Mouse (Mus musculus): ENCODE measurements around the gene Neto2. TPM values are rescaled to one million over a fixed set of nuclear protein-coding genes. Genes with fewer than 3 reads are reported as not detected.
A peak's percentile ranks its signal among the peaks of the same experiment; 100 is the strongest.

The Neto2 gene
- total and polyA plus RNA-seq, 3 experiments = 0.16 to 6.5 (median 3.0) TPM

DNA sequence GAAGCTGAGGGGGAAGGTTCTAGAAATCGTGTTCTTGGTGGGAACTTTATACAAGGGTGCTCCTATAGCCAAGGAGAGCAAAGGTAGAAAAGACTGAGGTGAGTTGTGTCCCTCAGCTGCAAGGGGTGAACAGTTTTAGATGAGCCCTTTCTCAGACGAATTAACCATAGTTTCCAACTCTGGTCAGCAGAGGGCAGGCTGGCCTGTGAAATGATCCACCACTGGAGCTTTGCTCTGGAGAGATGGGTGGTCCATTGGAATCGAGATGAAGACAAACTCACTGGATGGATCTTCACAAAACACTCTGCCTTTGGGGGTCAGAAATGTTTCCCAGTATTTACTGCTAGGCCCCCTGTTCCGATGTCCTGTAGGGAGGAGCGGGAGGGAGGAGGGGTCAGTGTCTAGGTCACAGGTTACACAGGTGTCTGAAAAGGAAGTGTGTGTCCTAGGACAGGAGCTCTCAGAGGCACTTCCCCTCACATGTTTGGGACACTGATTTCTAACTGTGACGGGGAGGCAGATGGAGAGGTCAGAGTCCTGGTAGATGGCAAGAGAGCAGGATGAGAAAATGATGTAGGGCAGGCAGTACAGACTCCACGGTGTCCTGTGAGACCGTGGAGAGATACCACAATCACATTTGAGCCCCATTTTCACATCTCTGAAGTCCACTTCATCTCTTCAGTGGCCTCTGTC, 97.4 kb downstream of the Neto2 start:
- DNase-seq = peak; percentile 57

DNA sequence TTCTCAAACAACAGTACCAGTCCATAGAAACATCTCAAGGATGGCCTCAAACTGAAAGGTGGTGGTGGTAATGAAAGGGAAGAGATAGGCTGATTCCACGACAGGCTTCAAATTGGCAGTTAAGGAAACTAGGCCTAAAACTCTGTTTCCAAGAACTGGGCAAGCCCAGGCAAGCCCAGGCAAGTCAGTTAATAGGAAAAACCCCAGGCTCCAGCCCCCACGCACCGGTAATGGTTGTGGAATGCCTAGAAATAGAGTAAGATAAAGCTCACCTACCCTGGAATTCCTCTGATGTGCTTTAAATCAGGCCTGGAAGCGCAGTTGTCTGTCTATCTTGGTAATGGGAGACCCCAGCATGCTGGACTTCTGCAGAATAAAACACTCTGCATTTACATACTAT, 98.0 kb downstream of the Neto2 start:
- no peak for DNase-seq

DNA sequence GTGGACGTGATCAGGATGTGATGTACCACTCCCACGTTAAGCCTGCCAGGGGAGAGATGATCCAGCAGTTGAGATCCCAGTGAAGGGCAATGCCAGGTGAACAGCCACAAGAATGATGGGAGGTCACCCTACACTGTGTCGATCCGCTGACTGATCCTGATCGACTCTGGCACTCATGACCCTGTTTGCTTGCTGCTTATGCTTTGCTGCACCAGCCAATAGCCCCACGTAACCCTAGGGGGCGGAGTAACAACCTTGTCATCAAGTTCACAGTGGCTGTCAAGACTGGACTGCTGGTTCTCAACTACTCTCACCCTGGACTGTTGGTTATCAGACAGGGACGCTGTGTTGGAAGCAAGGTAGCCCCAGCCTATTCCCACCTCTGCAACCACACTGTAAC, 99.0 kb downstream of the Neto2 start:
- no peak for DNase-seq

DNA sequence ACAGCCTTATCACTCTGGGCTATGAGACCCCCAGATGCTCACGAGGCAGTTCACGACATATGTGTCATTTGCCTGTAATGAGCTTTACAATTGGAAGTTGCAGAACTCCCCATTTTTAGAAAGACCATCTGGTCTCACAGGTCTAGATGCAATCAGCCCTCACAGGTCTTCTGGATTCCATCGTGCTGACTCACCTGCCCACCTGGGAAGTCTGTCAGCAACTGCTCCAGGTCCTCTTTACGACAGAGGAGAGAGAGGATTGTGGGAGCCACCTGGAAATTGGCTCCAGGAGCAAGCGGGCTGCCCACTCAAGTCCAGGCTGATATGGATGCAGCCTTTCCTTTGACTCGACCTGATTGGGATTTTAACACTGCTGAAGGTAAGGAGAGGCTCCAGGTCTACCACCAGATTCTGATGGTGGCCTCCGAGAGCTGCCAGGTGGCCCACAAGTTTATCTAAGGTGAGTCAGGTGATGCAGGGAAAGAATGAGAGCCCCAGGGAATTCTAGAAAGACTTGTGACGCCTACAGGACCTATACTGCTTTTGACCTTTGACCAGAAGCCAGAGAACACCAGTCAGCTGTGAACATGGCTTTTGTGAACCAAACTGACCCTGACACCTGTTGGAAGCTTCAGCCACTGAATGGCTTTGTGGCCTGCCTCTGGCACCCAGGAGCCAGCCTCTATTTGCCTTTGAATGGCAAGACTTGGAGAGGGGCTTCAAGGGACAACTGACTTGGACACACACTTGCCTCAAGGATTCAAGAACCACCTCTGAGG, 103.1 kb downstream of the Neto2 start:
- DNase-seq = no peak

DNA sequence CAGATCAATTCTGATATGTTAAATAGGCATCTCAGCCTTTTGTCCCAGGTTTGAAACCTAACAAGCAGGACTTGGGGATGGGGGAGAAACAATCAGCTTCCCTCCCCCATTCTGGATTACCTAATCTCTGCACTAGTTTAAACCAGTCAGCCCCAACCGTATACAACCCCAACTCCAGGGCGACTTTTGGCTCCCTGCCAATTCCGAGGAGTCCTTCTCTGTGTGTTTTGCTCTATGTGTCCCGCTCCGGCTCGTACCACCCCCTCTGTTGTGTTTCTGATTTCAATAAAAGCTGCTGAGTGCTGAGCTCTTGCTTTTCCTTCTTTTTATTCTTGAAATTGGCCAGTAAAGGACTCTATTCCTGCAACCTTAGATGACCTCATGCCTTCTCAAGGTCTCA, 105.3 kb downstream of the Neto2 start:
- peak; percentile 25 for DNase-seq

DNA sequence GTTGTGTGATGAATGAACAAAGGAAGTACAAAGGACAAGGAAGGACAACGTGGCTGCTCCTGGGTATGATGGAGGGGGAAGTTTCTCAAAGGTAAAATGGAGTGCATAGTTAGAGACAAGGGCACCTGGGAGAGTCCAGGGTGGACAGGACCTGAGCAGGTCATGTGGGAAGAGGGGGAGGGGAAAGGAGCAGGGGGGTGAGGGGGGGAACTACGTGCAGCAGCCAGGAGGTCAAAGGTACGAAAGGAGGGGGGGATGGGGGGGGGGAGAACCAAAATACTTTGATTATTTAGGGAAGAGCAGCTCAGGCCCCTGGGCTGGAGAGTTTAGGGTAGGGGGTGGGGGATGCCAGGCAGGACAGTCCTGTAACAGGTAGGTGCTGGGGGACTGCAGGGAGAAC, 105.7 kb downstream of the Neto2 start:
- DNase-seq = no peak

DNA sequence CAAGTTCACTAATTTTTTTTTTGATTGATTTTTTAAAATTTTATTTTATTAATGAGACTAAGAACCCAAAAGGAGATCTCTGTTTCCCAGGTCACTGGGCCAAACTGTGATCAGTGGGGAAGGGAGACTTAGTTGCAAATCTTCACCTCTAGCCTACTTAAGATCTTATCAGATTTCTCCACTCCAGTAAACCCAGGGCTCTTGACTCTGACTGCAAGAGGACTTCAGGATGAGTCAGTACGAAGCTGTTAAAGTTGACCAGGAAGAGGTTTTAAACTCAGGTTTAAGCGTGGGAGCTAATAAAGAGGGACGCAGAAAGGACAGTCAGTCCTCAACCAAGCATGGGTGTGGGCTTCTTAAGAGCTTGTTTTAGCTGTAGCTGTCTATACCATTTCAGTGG, 107.4 kb downstream of the Neto2 start:
- no peak for DNase-seq

DNA sequence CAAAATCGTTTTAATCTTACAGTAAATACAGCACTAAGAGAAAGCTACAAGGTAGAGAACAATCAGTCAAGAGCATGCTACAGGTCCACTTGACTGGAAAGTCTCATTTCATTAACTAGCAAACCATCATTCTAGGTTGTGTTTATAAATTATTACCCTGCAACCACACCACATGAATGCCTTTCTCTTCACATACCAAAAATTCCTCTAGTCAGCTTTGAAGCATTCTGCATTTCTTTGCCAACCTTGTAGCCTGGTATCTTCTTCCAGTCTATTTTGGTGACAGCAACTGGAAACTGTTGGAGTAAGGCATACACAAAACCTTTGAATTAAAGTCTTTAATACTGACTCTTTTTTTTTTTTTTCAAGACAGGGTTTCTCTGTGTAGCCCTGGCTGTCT, 109.2 kb downstream of the Neto2 start:
- no peak for DNase-seq

DNA sequence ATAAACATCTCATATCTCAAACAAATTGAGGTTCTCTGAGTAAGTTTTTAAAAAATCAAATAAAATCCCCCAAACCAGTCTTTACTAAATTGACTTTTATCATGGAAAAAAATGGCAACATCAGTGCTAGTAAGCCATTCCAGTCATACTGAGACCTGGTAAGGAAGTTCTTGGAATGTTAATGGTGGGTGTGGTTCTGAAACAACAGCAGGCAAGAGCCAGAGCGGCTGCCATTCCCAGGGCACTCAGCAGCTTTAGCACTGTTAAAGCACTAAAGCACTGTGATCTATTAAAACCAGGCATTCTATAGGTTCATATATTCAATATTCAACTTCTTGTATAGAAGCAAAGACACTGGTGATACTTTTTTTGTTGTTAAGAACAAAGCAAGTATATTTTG, 110.5 kb downstream of the Neto2 start:
- DNase-seq = no peak

DNA sequence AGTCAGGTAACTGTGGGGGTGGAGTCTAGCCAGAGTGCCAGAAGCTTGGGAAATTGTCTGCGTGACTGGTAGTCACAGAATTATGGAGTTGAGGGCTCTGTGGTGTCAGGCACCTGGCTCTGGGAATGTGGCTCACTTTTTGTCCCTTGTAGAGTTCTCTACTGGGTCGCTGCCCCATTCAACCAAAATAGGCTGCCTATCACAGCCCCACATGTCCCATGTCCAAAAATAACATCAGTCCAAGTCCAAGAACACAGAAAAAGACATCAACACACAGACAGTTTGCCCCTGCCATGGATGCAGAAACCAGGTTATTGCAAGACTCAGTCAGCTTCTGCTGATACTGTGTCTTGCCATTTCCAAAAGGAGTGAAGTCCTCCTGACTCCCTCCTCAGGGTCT, 112.1 kb downstream of the Neto2 start:
- DNase-seq = no peak

Small RNA genes within 50 kb of the gene (microRNA-seq; reads per million reads assigned to microRNA genes)
- gene Mir8109 = 0 to 0.44 reads per million in 2 experiments

Other genes with a start within 250 kb of the Neto2 start
- gene Gpt2, start 208.3 kb downstream of the Neto2 start, total RNA-seq (2021) = 100 to 1,000 TPM in 1 of 2 experiments, 10 to 100 TPM in 1; 68.8 to 379 TPM
- 214 and 283 TPM in 2 replicates for gene Gpt2, start 208.3 kb downstream of the Neto2 start, polyA plus RNA-seq (2012; rRNA removed)
- gene Dnaja2, start 145.6 kb downstream of the Neto2 start, total RNA-seq (2021) = 100 to 1,000 TPM; 157 to 173 TPM
- gene Dnaja2, start 145.6 kb downstream of the Neto2 start, polyA plus RNA-seq (2012; rRNA removed) = 5.3 and 7.7 TPM in 2 replicates
- gene Itfg1, start 140.0 kb upstream of the Neto2 start, total RNA-seq (2021) = 10 to 100 TPM; 74.1 to 78.2 TPM
- 18.0 and 23.1 TPM in 2 replicates for gene Itfg1, start 140.0 kb upstream of the Neto2 start, polyA plus RNA-seq (2012; rRNA removed)
- 10 to 100 TPM; 51.3 to 63.1 TPM for gene Phkb, start 140.0 kb upstream of the Neto2 start, total RNA-seq (2021)
- gene Phkb, start 140.0 kb upstream of the Neto2 start, polyA plus RNA-seq (2012; rRNA removed) = 2.1 and 3.0 TPM in 2 replicates

Measured in adrenal gland, adult 2 months (tissue).